Mouse (Mus musculus): Measurements from ENCODE around the gene L3mbtl4.

- no peak for TF ChIP-seq JUND (conservative IDR thresholded peaks at IDR 0.05; ENCODE audit: low read depth, low read length)
- TF ChIP-seq CTCF (conservative IDR thresholded peaks at IDR 0.05 in 1 of 2, IDR thresholded peaks at IDR 0.05 in 1 of 2; ENCODE audit: low read depth in 2 of 2, low read length in 2 of 2), result no peak
- TF ChIP-seq EP300 (IDR thresholded peaks at IDR 0.05; ENCODE audit: low read length), result no peak
- TF ChIP-seq TBP (conservative IDR thresholded peaks at IDR 0.05; ENCODE audit: low read depth, low read length), result no peak
Observed at GRCm38 (mm10) chr17:68388481-68388880, 114.9 kb downstream of the L3mbtl4 start.
